Mouse (Mus musculus): Measurements from ENCODE around the gene Brpf3.

DNA sequence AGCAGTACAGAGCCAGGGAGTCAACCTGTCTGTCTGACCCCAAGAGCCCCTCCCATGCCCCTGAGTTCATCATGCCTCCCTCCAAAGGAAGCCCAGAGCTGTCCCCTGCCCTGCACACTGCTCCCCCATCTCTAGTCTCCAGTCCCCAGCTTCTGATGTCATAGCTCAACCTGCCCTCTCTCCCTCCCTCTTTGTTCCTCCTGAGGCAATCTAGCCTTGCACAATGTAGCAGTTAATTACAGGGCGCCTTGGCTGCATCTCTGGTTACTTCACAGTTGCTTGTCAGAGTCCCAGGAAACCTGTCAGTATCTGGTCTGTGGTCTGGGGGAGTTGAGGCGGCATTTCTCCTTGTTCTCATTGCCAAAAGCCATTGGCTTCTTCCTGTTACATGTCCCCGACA, 55.1 kb downstream of the Brpf3 start:
- TF ChIP-seq POLR2A (IDR thresholded peaks at IDR 0.05; ENCODE audit: borderline replicate concordance, extremely low read depth, low read depth, low read length): no peak
- TF ChIP-seq CTCF (IDR thresholded peaks at IDR 0.05; ENCODE audit: insufficient read depth, low read length): no peak

Data from lung, adult 2 months (tissue).